Mouse (Mus musculus): ENCODE measurements around the gene Tenm1.
A peak's percentile ranks its signal among the peaks of the same experiment; 100 is the strongest.

Tenm1 gene

DNA sequence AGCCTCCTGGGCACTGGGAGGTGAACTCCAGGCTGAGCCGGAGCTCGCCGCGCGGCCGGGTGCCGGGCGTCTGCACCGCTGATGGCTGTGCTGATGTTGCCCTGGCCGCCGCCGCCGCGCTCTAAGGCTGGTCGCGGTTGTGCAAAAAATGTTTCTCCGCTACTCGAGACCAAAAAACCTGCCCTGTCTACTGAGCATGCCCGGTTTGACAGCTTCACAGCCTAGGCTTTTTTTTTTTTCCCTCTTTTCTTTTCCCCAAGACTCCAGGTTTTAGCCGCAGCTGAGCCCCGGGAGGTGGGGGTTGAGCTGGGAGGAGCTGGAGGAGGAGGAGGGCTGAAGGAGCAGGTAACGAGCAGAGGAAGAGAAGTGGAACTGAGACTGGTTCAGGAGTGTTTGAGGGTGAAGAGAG is at the start of gene Tenm1:
TSS of gene Tenm1 (minus strand) at position 272 of the 409 bp plus-strand sequence.
- DNase-seq: no peak

DNA sequence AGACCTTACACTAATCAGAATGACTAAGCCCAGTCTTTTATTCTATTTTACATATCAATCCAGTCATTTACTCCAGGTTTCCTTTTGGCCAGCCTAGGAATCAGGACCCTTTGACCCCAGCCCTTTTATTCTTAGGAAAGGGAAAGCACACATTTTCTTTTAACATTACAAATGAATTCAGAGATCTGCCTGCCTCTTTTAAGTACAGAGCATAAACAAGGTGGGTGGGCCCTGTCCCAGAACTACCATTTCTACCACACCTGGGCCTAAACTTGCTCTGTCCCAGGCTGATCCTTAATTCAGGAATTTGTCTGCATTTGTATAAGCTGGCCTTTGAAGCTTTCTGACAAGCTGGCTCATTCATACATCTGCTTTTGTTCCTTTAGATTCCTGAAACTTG is 38.4 kb upstream of the Tenm1 start:
- no peak for DNase-seq

DNA sequence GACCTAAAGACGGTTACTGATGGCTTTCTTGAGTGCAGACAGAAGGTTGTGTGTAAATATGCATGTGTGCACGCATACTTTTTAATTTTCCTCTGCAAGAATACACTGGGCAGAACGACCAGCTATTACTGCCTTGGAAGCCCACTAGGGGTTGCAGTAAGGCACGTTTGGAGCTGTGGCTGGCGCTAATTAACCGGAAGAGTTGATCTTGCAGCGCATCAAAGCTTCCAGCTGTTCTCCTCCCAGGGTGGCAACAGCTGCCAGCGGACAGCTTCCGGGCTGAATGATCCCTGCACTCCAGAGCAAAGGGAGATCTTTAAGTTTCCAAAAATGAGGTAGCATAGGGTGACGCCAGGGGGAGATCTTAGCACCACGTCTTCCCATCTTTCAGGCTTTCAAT is 1.7 kb upstream of the Tenm1 start:
- no peak for DNase-seq

DNA sequence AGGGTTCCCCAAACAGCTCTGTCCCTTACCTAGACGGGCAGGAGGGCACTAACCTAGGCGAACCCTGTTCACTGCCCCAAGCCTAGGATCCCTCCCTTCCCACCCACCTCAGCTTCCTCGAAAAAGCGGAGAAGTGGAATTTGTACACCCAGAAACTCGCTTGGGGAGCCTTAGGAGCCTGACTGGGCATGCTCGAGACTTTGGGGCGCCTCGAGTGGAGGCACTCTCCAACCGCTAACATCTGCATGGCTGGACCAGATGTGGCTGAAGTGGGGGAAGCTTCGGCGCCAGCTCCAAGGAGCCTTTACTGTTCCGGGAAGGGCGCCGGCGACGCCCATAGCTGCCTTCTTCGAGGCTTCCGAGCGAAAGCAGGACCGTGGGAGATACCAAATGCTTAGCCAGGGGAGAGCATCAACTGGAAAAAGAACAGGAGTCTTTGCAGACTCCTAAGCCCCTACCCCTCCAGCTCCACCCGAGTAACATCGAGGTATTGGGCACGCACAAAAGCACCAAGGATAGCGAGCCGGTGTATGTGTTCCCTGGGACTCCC is 1.1 kb upstream of the Tenm1 start:
- DNase-seq: no peak

DNA sequence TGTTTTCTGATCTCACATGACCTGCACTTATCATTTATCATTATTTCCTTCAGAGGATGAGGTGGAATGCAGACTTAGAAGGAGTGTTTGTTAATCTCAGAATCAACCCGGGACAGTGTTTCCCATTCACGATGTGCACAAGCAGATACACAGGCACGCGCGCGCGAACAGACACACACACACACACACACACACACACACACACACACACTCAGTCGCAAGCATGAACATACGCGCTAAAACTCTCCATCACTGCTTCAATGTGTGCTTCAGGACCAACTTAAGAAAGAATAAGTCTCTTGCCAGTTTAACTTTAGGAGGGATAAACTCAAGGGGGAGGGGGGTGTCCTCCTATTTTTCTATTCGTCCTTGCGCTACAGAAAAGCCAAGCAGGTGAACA is 411 bp upstream of the Tenm1 start:
- DNase-seq: no peak

DNA sequence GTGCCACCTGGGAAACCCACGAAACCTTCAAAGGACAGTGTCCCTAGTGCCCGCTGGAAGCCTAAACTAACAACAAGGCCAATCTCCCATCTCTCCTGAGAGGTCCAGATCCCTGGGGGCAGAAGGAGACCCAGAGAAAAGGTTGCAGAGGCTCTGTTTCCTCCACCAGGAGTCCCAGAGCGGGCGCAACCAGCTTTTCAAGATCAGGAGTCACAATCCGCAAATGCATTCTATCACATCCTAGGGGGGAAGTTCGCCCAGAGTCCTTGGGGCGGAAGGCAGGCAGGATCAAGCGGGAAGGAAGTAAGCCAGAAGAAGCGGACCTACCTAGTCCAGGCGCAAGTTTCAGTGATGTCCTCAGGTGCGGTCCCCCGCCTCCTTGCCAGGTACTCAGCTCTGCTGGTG is 963 bp downstream of the Tenm1 start:
- no peak for DNase-seq

DNA sequence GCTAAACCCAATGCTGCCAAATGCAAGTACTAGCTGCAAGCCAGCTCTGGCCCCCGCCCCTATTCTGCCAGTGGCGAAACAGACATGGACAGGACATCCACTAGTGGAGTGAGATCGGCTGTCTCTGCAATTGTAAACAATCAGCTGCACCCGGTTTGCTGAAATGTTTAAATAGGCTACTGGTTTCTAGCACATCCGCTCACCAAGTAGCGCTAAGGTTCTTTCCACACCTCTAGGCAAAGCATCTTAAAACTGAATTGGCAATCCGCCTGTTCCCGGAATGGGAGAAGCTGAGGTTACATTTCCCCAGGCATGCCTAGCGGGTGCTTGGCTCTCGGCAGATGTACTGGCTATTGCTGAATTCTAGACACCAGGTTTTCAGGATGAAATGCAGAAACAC is 1.8 kb downstream of the Tenm1 start:
- no peak for DNase-seq

DNA sequence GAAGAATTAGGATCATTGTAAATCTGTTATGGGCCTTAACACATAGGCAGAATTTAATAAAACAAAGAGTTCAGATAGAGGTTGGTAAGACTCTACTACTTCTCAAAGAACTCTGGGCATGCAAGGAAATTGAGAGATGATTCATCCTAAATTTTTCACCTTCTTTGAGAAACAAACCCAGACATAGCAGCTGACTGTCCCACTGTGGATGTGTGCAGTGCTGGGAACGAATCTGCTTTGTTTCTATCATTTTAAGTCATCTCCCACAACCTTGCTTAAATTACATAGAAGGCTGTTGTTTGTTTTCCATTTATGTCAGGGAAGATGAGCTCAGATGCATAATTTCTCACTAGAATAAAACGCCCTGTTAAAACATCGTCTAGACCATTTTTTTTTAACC is 31.0 kb downstream of the Tenm1 start:
- DNase-seq: no peak

DNA sequence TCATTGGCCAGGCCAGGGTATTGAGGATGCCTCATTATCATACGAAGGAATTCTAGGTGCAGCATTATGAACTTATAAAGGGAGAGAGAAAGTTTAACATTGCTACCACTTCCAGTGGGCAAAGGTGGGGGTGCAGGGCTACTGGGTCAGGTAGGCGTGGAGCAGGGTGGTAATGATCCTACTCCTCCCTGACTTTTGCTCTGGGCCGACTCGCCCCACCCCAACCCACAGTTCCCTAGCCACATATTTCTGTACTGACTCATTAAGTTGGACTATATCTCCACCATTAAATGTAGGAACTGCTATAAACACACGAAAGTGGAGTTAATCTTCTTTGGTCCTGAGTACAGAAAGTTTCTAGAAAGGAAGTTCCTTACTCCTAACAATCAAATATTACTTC is 40.8 kb downstream of the Tenm1 start:
- DNase-seq: no peak

DNA sequence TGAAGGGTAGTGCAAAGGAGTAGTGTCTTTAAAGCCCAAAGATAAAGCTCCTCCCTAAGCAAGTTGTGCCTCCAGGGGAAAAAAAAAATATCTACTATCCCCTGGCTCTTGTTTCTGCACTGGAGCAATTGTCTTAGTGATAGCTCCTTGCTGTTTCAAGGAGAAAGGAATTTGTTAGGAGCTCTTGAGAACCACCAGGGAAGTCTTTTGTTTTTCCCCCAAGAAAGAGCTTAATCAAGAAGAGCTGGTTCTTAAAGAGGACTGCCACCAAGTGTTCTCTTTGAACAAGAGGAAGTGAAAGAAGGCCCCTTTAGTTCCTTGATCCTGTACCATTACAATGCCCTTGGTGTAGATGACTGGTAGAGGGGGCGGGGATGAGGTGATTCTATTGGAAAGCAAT is 56.4 kb downstream of the Tenm1 start:
- DNase-seq: no peak

DNA sequence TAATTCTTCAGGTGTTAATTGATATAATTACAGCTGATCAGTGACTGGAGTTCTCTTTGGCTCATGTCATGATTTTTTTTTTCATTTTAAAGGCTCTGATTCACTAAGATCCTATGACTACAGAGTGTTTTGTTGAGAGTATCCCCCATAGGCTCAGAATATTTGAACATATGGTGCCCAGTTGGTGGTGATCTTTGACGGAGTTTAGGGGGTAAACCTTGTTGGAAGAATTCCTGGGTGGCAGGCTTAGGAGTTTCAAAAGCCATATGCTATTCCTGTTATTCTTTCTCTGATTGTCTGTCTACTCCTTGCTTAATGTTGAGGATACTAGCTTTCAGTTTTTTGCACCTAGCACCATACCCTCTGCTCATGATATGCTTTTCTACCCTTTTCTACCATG is 109.6 kb downstream of the Tenm1 start:
- DNase-seq: no peak

DNA sequence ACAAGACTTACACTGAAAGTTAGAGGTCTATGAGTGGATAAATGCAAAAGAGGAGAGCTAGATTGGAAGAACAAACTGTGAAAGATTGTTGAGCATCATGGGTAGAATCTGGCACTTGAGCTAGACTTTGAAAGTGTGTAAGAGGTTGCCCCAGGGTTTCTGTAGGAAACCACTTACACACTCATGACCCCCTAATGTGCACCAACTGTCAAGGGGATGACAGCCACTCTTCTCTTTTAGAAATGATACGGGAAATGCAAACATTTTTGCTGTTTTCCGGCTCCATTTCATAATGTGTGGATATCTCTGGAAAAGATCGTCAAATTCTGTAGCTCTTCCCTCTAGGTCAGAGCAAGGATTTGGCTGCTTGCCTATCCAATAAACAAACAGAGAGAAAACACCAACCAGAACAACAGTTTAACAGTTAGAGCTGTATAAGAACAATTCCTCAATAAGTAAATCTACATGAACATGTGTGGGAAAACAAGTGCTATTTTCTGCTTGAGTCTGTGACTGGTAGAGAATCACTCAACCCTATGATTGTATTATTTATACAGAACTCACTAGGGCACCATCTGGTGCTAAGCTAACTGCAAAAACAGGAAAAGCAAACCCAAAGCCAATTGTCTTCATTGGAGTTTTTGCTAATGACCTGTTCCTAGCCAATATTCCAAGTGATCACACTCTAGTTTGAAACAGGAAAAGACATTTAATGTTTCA is 111.0 kb downstream of the Tenm1 start:
- no peak for DNase-seq

DNA sequence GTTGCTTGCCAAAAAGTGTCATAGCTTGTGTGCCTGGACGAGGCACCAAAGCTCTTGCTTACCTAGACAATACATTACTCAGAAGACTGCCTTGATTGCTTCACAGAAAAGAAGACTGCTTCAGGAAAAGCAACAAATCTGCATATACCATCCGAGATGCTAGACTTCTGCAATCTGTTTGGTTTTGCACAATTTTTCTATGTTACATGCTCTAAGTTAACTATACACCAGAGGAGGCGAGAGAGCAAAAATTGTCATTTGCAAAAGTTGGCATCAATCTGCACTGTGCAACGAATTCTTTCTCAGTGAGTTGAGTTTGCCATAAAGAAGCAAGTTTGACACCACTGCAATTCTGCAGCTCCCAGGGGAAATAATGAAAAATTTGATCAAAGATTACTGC is 193.1 kb downstream of the Tenm1 start:
- DNase-seq: no peak

DNA sequence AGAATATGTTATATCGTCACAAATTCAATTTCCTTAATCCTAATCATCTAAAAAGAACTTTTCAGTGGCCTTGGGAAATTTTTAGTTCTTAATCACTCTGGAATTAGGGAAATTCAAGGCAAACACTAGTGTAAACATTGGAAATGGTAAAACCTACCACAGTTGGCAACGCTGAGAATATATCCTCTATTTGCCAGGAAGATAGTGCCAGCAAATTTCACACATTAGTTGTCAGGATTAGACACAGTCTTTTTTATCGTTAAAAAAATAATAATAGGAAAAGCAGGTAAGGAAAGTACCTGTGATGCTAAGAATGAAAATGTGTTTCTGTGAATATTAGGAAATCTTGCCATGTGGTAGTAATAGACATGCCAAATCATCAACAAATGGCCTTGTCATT is 223.9 kb downstream of the Tenm1 start:
- no peak for DNase-seq

DNA sequence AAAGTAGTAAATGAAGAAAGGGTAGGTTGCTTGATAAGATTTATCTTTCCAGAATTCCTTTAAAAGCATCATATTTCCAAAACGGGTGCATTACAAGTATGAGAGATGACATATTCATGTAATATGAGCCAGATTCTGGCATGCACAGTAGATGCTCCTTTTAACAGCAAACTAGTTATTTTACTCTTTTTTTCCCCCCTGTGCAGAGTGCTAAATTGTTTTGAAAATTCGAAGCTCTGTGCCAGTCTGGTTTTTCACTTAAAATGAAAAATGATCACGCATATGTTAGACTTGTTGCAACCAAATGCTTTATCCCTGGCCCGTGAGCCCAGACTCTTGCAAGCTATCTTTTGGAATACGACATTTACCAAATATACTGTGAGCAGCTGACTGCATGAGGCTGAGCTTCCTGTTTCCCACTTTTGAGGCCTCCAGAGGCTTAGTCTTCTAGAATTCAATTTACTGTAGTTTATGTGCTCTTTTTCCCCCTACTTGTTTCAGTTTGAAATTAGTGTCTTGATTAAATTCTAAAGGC is 226.6 kb downstream of the Tenm1 start:
- DNase-seq: no peak

DNA sequence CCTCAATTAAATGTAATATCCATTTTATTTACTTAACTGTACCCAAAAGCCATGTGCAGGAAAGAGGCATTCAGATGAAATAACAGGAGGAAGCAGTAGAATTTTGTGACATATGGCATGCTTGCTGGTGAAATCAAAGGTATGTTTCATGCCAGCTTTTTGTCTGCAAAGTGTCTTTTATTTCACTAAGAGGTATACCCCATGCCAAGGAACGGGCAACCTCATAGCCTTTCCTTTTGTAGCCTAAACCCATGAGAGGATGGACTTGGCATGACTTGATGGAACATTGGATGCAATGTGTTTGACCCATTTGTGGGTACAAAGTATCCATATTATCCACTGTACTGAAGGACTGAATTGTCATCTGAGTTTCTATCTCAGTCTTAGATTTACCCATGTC is 246.0 kb downstream of the Tenm1 start:
- DNase-seq: no peak

DNA sequence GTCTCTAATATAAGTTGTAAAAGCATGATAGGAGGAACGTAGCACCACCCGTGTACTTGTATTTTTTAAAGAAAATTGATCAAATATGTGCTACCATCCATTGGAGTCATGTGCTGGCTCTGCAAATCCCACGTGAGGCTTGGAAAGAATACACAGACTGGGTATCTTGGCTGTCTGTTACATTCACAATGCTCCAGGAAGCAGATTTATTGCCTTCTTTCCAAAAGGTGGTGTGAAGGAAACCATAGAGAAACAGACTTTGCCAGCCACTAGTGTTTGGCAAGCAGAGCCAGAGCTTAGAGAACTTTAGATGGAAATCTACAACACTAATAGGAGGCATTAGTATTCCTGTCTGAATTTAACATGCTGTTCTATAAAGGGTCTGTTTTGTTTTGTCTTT is 277.4 kb downstream of the Tenm1 start:
- no peak for DNase-seq

DNA sequence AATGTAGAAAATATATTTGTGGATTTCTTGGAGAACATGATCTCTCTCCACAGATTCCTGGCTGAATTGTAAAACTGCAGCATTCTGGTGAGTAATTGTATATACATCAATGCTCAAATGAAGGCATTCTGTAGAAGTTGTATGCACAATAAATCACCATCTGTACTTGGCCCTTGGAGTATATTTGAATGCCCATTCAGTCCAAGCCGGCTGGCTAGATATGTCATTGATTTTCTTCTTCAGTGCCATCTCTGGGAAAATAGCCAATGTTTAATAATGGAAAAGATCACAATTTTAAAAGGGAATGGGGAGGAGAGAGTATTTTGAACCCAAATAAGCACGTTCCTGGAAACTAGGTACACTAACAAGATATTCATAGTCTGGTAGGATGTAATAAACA is 299.2 kb downstream of the Tenm1 start:
- no peak for DNase-seq

DNA sequence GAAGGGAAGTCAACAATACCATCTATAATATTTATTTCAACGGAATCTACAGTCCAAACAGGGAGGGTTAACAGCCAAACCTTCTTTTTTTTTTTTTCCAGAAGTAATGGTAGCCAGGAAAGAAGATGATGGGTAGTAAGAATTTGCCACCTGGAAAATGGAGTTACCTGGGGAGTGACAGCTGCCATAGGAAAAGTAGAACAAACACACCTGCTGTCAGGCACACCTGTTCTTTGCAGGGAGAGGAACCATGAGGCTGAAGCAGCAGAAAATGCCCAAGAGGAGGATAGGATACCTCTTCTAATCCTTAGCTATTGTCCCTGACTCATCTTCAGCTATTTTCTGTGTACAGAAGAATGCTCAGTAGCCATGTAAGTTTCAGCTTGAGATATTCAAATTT is 306.4 kb downstream of the Tenm1 start:
- DNase-seq: no peak

DNA sequence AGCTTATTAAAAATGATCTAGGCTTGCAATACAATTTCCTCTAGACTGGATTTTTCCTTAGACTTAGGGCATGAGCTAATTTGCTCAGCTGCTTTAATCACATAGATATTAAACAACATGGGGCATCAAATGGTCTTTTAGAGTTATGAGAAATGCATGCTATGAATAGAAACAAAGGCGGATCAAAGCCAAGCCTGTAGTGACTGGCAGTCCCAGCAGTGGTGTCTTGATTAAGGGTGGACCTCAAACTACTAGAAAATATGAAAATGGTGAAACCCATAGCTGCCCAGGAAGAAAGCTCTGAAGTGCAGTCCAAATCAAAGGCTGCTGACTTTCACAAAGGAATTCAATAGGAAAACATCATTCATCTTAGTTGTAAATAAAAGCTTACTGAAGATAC is 306.9 kb downstream of the Tenm1 start:
- no peak for DNase-seq

DNA sequence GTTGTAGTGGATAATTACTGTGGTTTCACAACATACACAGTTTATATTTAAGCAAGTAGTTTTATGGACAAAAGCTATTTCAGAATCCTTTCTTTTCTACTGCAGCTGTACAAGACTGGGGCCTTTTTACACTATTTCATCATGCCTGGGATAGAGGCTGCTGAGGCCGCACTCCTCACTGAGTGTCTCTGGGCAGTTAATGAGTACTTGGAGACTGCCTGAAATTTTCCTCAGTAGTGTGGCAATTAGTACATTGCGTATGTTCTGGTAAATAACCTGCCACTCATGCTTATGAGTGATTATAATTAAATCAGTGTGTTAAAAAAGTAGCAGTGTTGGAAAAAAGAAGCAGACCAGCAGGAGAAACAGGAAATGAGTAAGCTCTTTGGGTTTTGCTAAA is 442.8 kb downstream of the Tenm1 start:
- DNase-seq: no peak

DNA sequence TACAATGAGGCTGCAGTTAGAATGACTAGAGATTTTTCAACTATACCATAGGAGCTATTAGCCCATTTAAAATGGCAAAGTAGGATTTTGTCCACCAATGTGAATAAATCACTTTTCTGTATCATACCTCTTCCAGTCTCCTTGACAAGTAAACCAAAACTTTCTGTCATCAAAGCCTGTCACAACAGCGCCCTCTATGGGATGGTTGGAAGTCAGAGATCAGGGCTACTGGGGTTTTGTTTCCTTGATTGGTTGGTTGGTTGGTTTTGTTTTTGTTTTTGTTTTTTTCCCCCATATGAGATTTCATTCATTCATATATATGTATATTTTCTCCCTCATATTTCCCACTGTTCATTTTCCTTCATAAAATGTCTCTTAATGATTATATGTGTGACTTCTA is 455.4 kb downstream of the Tenm1 start:
- DNase-seq: peak; percentile 17

DNA sequence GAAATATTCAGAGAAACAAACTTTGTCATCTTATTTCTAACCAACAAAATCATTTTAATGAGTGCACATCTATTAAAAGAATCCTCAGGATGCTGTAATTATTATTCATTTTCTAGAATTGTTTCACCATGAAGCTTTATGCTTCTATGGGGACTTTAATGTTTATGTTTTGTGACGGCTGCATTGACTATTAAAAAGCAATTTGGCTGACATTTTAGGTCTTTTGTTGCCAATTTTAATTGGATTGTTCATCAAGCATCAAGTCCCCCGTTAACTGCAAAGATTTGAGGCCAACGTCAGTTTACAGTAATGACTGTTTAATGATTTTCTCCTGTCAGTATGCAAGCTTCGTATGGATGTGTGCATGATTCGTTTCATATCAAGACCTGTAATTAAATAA is 461.3 kb downstream of the Tenm1 start:
- no peak for DNase-seq

DNA sequence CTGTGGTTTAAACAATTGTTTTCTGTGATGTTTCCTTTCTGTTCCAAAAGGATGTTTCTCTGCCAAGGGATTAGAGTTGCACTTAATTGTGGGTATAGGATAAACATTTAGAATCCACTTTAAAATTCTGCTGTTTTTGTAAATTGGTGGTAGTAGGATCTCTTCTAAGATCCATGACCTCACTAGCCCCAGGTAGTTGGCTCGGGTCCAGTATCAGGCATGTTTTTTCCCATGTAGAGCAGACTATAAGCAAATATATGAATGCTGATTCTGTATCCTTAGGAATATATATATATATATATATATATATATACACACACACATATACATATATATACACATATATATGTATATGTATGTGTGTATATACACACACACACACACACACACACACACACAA is 567.2 kb downstream of the Tenm1 start:
- DNase-seq: no peak

DNA sequence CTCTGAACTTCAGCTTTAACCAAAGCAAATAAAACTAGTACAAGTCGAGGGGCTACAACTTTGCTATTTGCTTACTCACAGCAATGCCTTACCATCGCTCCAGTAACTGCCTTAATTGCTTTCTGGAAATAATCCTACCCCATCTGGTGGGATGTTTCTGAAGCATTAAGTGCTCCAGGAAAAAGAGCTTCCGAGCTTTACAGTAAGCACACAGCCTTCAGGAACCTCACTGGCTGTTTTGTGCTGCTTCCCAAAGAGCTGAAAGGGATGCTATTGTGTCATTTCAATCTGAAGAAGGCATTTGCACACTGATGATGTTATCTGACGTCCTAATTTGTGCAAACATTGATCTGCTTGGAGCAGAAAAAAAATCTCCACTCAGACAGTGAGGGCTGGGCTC is 647.4 kb downstream of the Tenm1 start:
- DNase-seq: no peak

Measured in thymus, postnatal 4 days (tissue).